Mouse (Mus musculus) cerebellum, adult 11-12 months (tissue): ENCODE results near the gene Tom1l2.

Experiments used
- DNase-seq: peaks from one replicate; pipeline ENCODE4 v3.0.0; 2022

Tom1l2 gene

GRCm38 (mm10) chr11:60345868-60346267, 6.8 kb downstream of the Tom1l2 start:
- no peak for DNase-seq

- DNase-seq = no peak
Observed at GRCm38 (mm10) chr11:60339361-60339760, 13.3 kb downstream of the Tom1l2 start.

GRCm38 (mm10) chr11:60338291-60338690, 14.4 kb downstream of the Tom1l2 start:
- DNase-seq = no peak

- no peak for DNase-seq
Observed at GRCm38 (mm10) chr11:60335771-60336170, 16.9 kb downstream of the Tom1l2 start.

GRCm38 (mm10) chr11:60334124-60334523, 18.6 kb downstream of the Tom1l2 start:
- DNase-seq = no peak

GRCm38 (mm10) chr11:60333461-60333860, 19.2 kb downstream of the Tom1l2 start:
- no peak for DNase-seq

- DNase-seq = no peak
Observed at GRCm38 (mm10) chr11:60330551-60330950, 22.2 kb downstream of the Tom1l2 start.

- no peak for DNase-seq
Observed at GRCm38 (mm10) chr11:60323731-60324130, 29.0 kb downstream of the Tom1l2 start.

GRCm38 (mm10) chr11:60321438-60321837, 31.3 kb downstream of the Tom1l2 start:
- DNase-seq = no peak

- DNase-seq = no peak
Observed at GRCm38 (mm10) chr11:60320426-60321037, 32.2 kb downstream of the Tom1l2 start.

- peak; percentile 52 for DNase-seq
Observed at GRCm38 (mm10) chr11:60319257-60320066, 33.2 kb downstream of the Tom1l2 start.

GRCm38 (mm10) chr11:60318716-60319115, 34.0 kb downstream of the Tom1l2 start:
- DNase-seq = no peak

- DNase-seq = no peak
Observed at GRCm38 (mm10) chr11:60317376-60318102, 35.2 kb downstream of the Tom1l2 start.

GRCm38 (mm10) chr11:60316883-60317282, 35.8 kb downstream of the Tom1l2 start:
- no peak for DNase-seq

GRCm38 (mm10) chr11:60316250-60316649, 36.5 kb downstream of the Tom1l2 start:
- DNase-seq = peak; percentile 50

GRCm38 (mm10) chr11:60311025-60311854, 41.5 kb downstream of the Tom1l2 start:
- peak; percentile 88 for DNase-seq

- no peak for DNase-seq
Observed at GRCm38 (mm10) chr11:60309875-60310274, 42.8 kb downstream of the Tom1l2 start.

GRCm38 (mm10) chr11:60308506-60309116, 44.1 kb downstream of the Tom1l2 start:
- DNase-seq = no peak

- no peak for DNase-seq
Observed at GRCm38 (mm10) chr11:60308061-60308460, 44.6 kb downstream of the Tom1l2 start.

GRCm38 (mm10) chr11:60307375-60307825, 45.3 kb downstream of the Tom1l2 start:
- no peak for DNase-seq

- DNase-seq = no peak
Observed at GRCm38 (mm10) chr11:60306834-60307233, 45.9 kb downstream of the Tom1l2 start.

- no peak for DNase-seq
Observed at GRCm38 (mm10) chr11:60305611-60306010, 47.1 kb downstream of the Tom1l2 start.
